Mouse (Mus musculus): ENCODE data around the gene Scn1b. TPM values are rescaled to one million over a fixed set of nuclear protein-coding genes. Genes with fewer than 3 reads are reported as not detected.

The Scn1b gene
- not detected in 2 replicates for polyA plus RNA-seq (2012; ENCODE audit: insufficient read depth, insufficient read length, low replicate concordance, missing spikeins)

GRCm38 (mm10) chr7:31126851-31127724 is at the start of gene Scn1b:
Gene Scn1b (minus strand): TSS chr7:31127003.
- 2% methylated on average over 57 of the region's 60 CpGs for WGBS
- Histone ChIP-seq H3K4me3 (ENCODE audit: insufficient read depth, low read depth, low read length) (peak within 1 kb of the TSS; percentile 85), H3K27ac (ENCODE audit: insufficient read depth, low read depth, low read length) (peak within 1 kb of the TSS; percentile 72), H3K4me1 (ENCODE audit: control insufficient read depth, insufficient read depth, low read length) (peaks cover 14% of the 10 kb centered on the region)
- TF ChIP-seq POLR2A (IDR thresholded peaks at IDR 0.05; ENCODE audit: insufficient read depth, low read depth, low read length) (no peak; the same call in none of the 2 replicates), CTCF (IDR thresholded peaks at IDR 0.05; ENCODE audit: insufficient read depth, low read depth, low read length) (no peak)

- 90% methylated on average over 3 of the region's 3 CpGs for WGBS
- no peaks in the 10 kb centered on the region for H3K4me1 ChIP-seq (ENCODE audit: control insufficient read depth, insufficient read depth, low read length)
- H3K4me3 ChIP-seq (ENCODE audit: insufficient read depth, low read depth, low read length): no peak overlapping the region
- TF ChIP-seq POLR2A (IDR thresholded peaks at IDR 0.05; ENCODE audit: insufficient read depth, low read depth, low read length): no peak
- TF ChIP-seq CTCF (IDR thresholded peaks at IDR 0.05; ENCODE audit: insufficient read depth, low read depth, low read length): no peak
- H3K27ac ChIP-seq (ENCODE audit: insufficient read depth, low read depth, low read length): no peak overlapping the region
Observed at GRCm38 (mm10) chr7:31175096-31175495, 48.3 kb upstream of the Scn1b start.

GRCm38 (mm10) chr7:31174466-31174865 is 47.7 kb upstream of the Scn1b start:
- Histone ChIP-seq H3K27ac (ENCODE audit: insufficient read depth, low read depth, low read length) (no peak overlapping the region), H3K4me1 (ENCODE audit: control insufficient read depth, insufficient read depth, low read length) (no peaks in the 10 kb centered on the region), H3K4me3 (ENCODE audit: insufficient read depth, low read depth, low read length) (no peak overlapping the region)
- no peak for TF ChIP-seq CTCF (IDR thresholded peaks at IDR 0.05; ENCODE audit: insufficient read depth, low read depth, low read length)
- TF ChIP-seq POLR2A (IDR thresholded peaks at IDR 0.05; ENCODE audit: insufficient read depth, low read depth, low read length): no peak
- WGBS: 73% methylated on average over 8 of the region's 8 CpGs

GRCm38 (mm10) chr7:31172238-31172637 is 45.4 kb upstream of the Scn1b start:
- no peak overlapping the region for H3K27ac ChIP-seq (ENCODE audit: insufficient read depth, low read depth, low read length)
- TF ChIP-seq POLR2A (IDR thresholded peaks at IDR 0.05; ENCODE audit: insufficient read depth, low read depth, low read length) (no peak), CTCF (IDR thresholded peaks at IDR 0.05; ENCODE audit: insufficient read depth, low read depth, low read length) (no peak)
- WGBS: 27% methylated on average over 2 of the region's 2 CpGs

GRCm38 (mm10) chr7:31170520-31170919 is 43.7 kb upstream of the Scn1b start:
- whole genome bisulfite sequencing: 97% methylated on average over 9 of the region's 9 CpGs
- Histone ChIP-seq H3K4me3 (ENCODE audit: insufficient read depth, low read depth, low read length) (no peak overlapping the region), H3K27ac (ENCODE audit: insufficient read depth, low read depth, low read length) (no peak overlapping the region), H3K4me1 (ENCODE audit: control insufficient read depth, insufficient read depth, low read length) (no peaks in the 10 kb centered on the region)
- TF ChIP-seq POLR2A (IDR thresholded peaks at IDR 0.05; ENCODE audit: insufficient read depth, low read depth, low read length) (no peak), CTCF (IDR thresholded peaks at IDR 0.05; ENCODE audit: insufficient read depth, low read depth, low read length) (no peak)

More at GRCm38 (mm10) chr7:31172238-31172637, 45.4 kb upstream of the Scn1b start:
- H3K4me1 ChIP-seq (ENCODE audit: control insufficient read depth, insufficient read depth, low read length): no peaks in the 10 kb centered on the region
- H3K4me3 ChIP-seq (ENCODE audit: insufficient read depth, low read depth, low read length): no peak overlapping the region

GRCm38 (mm10) chr7:31168412-31168811 is 41.6 kb upstream of the Scn1b start:
- TF ChIP-seq POLR2A (IDR thresholded peaks at IDR 0.05; ENCODE audit: insufficient read depth, low read depth, low read length) (no peak), CTCF (IDR thresholded peaks at IDR 0.05; ENCODE audit: insufficient read depth, low read depth, low read length) (no peak)
- H3K4me1 ChIP-seq (ENCODE audit: control insufficient read depth, insufficient read depth, low read length): no peaks in the 10 kb centered on the region
- 68% methylated on average over 8 of the region's 8 CpGs for WGBS
- H3K27ac ChIP-seq (ENCODE audit: insufficient read depth, low read depth, low read length): no peak overlapping the region
- no peak overlapping the region for H3K4me3 ChIP-seq (ENCODE audit: insufficient read depth, low read depth, low read length)

GRCm38 (mm10) chr7:31164748-31165147 is 37.9 kb upstream of the Scn1b start:
- 81% methylated on average over 1 of the region's 1 CpGs for WGBS
- TF ChIP-seq POLR2A (IDR thresholded peaks at IDR 0.05; ENCODE audit: insufficient read depth, low read depth, low read length) (no peak), CTCF (IDR thresholded peaks at IDR 0.05; ENCODE audit: insufficient read depth, low read depth, low read length) (no peak)
- Histone ChIP-seq H3K27ac (ENCODE audit: insufficient read depth, low read depth, low read length) (no peak overlapping the region), H3K4me3 (ENCODE audit: insufficient read depth, low read depth, low read length) (no peak overlapping the region), H3K4me1 (ENCODE audit: control insufficient read depth, insufficient read depth, low read length) (no peaks in the 10 kb centered on the region)

GRCm38 (mm10) chr7:31163666-31164577 is 37.1 kb upstream of the Scn1b start:
- no peak overlapping the region for H3K4me3 ChIP-seq (ENCODE audit: insufficient read depth, low read depth, low read length)
- H3K4me1 ChIP-seq (ENCODE audit: control insufficient read depth, insufficient read depth, low read length): no peaks in the 10 kb centered on the region
- H3K27ac ChIP-seq (ENCODE audit: insufficient read depth, low read depth, low read length): no peak overlapping the region
- TF ChIP-seq CTCF (IDR thresholded peaks at IDR 0.05; ENCODE audit: insufficient read depth, low read depth, low read length) (no peak), POLR2A (IDR thresholded peaks at IDR 0.05; ENCODE audit: insufficient read depth, low read depth, low read length) (no peak)
- WGBS: 60% methylated on average over 3 of the region's 3 CpGs

All from olfactory bulb, adult 2 months (tissue).